Mouse (Mus musculus) megakaryocyte, adult 5-6 weeks (primary cell): Measurements from ENCODE around the gene Sh3bgrl3. TPM values are rescaled to one million over a fixed set of nuclear protein-coding genes. Genes with fewer than 3 reads are reported as not detected.

Experiments used
- ATAC-seq: 2 replicates; pipeline ENCODE4 v1.8.0; 2016; ENCODE audit warnings: mild to moderate bottlenecking, inconsistent platforms; ENCODE audit not compliant: poor library complexity, severe bottlenecking
- total RNA-seq, 2 experiments: library from RNA; stranded (forward) in 1 of 2; stranded (reverse) in 1 of 2; fragments of 153-499, 151-499 nt in 1 of 2; fragments of 221-1000, 200-1000 nt in 1 of 2; gene quantifications; 2 replicates each; pipeline versions ENCODE4 v1.2.3 to v1.2.4; 2015 to 2017

Gene Sh3bgrl3
- total RNA-seq, 2 experiments from 2014 or later: 523 to 1,305 TPM

DNA sequence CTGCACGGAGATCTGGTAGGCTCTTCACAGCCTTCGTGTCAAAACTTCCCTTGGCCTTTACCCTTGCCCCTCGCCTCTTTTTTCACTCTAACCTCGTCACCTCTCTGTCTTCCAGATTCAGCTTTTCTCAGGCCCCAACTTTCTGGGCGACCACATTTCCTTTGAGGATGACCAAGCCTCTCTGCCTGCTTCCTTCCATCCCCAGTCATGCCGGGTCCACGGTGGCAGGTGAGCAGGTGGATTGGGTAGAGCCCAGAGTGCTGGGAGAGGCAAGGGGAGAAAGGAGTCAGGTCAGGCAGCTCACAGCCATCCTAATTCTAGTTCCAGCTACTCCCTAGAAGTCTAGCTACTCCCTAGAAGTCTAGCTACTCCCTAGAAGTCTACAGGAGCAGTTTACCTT lies 46.1 kb downstream of the Sh3bgrl3 start:
- ATAC-seq: no peak

DNA sequence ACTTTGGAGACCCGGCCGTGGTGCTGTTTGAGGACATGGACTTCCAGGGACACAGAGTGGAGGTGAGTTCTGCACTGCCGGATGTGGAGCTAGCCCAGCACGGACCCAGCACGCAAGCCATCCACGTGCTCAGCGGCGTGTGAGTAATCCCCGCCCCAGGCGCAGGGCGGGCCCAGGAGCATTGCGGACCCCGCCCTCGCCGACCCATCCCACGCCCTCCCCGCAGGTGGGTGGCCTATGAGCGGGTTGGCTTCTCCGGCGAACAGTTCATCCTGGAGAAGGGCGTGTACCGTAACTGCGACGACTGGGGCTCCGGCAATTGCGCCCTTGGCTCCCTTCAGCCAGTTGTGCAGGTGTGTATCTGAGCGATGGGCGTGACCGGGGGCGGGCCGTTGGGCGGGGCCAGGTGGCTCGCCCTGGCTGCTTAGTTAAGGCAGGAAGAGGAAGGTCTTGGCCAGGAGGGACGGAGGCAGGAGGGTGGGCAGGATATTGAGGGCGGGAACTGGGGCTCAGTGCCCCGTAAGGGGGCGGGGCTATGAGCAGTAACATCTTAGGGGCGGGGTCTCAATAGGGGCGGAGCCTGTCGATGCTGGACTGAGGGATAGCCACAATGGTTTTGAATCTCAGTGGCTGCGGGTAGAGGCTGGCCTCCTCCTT lies 46.7 kb downstream of the Sh3bgrl3 start:
- peak; percentile 89 for ATAC-seq

DNA sequence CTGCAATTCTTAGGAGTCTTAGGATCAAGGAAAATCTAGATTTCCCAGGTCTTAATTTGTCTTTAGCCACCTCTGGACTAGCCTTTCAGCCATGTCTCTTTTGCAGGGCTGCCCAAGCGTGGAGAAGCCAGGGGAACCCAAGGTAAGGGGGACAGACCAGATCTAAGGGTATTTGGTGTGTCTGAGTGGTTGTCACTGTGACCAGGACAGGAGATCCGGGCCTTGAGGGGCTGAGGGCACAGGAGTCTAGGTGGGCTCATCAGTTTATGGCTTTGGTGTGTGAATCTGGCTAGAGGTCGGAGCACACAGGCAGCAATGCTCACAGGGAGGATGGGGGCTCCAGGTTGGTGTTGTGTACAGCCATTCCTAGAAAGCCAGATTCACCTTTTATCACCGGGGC lies 47.9 kb downstream of the Sh3bgrl3 start:
- no peak for ATAC-seq

DNA sequence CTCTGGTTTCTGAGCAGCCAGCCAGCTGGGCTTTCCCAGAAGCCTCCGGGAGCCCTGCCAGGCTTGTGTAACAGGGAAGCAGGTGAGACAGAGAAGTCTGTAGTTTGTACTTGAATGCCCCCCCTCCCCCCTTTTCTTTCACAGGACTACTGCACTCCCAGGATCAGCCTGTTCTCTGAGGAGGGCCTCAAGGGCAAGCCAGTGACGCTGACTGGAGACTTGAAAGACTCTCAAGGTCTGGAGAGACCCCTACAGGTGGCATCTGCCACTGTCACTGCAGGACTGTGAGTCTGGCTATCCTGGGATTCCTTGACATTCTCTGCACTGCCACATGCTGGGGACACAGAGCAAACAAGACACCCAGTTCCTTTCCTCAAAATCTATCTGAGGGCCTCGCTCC lies 49.9 kb downstream of the Sh3bgrl3 start:
- ATAC-seq: no peak

Other genes starting within 250 kb of the Sh3bgrl3 start
- 109 and 112 TPM in 2 replicates for gene Rps6ka1, start 241.0 kb downstream of the Sh3bgrl3 start, total RNA-seq (2015)
- gene Rps6ka1, start 241.0 kb downstream of the Sh3bgrl3 start, total RNA-seq (2017): 156 and 160 TPM in 2 replicates
- gene Hmgn2, start 160.1 kb downstream of the Sh3bgrl3 start, total RNA-seq (2015): 1,486 and 1,526 TPM in 2 replicates
- gene Hmgn2, start 160.1 kb downstream of the Sh3bgrl3 start, total RNA-seq (2017): 700 and 725 TPM in 2 replicates
- gene Dhdds, start 127.9 kb downstream of the Sh3bgrl3 start, total RNA-seq (2015): 26.6 and 28.9 TPM in 2 replicates
- gene Dhdds, start 127.9 kb downstream of the Sh3bgrl3 start, total RNA-seq (2017): 17.9 and 24.0 TPM in 2 replicates
- gene Lin28a, start 109.9 kb downstream of the Sh3bgrl3 start, total RNA-seq (2015): 4.8 TPM in 2 replicates
- gene Lin28a, start 109.9 kb downstream of the Sh3bgrl3 start, total RNA-seq (2017): 30.8 and 36.5 TPM in 2 replicates
- 0.20 and 0.66 TPM in 2 replicates for gene Zfp683, start 75.0 kb downstream of the Sh3bgrl3 start, total RNA-seq (2015)
- not detected in 2 replicates for gene Zfp683, start 75.0 kb downstream of the Sh3bgrl3 start, total RNA-seq (2017)
- 1.1 and 1.9 TPM in 2 replicates for gene Crybg2, start 68.0 kb downstream of the Sh3bgrl3 start, total RNA-seq (2015)
- 0.04 and 0.15 TPM in 2 replicates for gene Crybg2, start 68.0 kb downstream of the Sh3bgrl3 start, total RNA-seq (2017)
- gene Cd52, start 33.7 kb downstream of the Sh3bgrl3 start, total RNA-seq (2015): 2,426 and 2,524 TPM in 2 replicates
- gene Cd52, start 33.7 kb downstream of the Sh3bgrl3 start, total RNA-seq (2017): 3,236 and 3,524 TPM in 2 replicates
- gene Ubxn11, start 26.2 kb downstream of the Sh3bgrl3 start, total RNA-seq (2015): 0.89 and 1.8 TPM in 2 replicates
- 1.7 and 2.9 TPM in 2 replicates for gene Ubxn11, start 26.2 kb downstream of the Sh3bgrl3 start, total RNA-seq (2017)
- gene Cep85, start 58.3 kb upstream of the Sh3bgrl3 start, total RNA-seq (2015): 11.4 and 20.6 TPM in 2 replicates
- gene Cep85, start 58.3 kb upstream of the Sh3bgrl3 start, total RNA-seq (2017): 17.7 TPM in 2 replicates
- gene Gm7534, start 74.2 kb upstream of the Sh3bgrl3 start, total RNA-seq (2015): 0.07 TPM in 1 of 2 replicates, not detected in the other
- gene Gm7534, start 74.2 kb upstream of the Sh3bgrl3 start, total RNA-seq (2017): not detected in 2 replicates
- gene Catsper4, start 98.6 kb upstream of the Sh3bgrl3 start, total RNA-seq (2015): not detected in 2 replicates
- gene Catsper4, start 98.6 kb upstream of the Sh3bgrl3 start, total RNA-seq (2017): not detected in 2 replicates
- 0.11 TPM in 1 of 2 replicates, not detected in the other for gene Cnksr1, start 109.6 kb upstream of the Sh3bgrl3 start, total RNA-seq (2015)
- not detected in 2 replicates for gene Cnksr1, start 109.6 kb upstream of the Sh3bgrl3 start, total RNA-seq (2017)
- not detected in 2 replicates for gene E130218I03Rik, start 114.9 kb upstream of the Sh3bgrl3 start, total RNA-seq (2015)
- not detected in 2 replicates for gene E130218I03Rik, start 114.9 kb upstream of the Sh3bgrl3 start, total RNA-seq (2017)
- 3.5 and 4.6 TPM in 2 replicates for gene Zfp593, start 116.8 kb upstream of the Sh3bgrl3 start, total RNA-seq (2015)
- 3.8 and 5.9 TPM in 2 replicates for gene Zfp593, start 116.8 kb upstream of the Sh3bgrl3 start, total RNA-seq (2017)
- not detected in 2 replicates for gene Gm30191, start 118.1 kb upstream of the Sh3bgrl3 start, total RNA-seq (2015)
- gene Gm30191, start 118.1 kb upstream of the Sh3bgrl3 start, total RNA-seq (2017): not detected in 2 replicates
- not detected in 2 replicates for gene Grrp1, start 125.3 kb upstream of the Sh3bgrl3 start, total RNA-seq (2015)
- gene Grrp1, start 125.3 kb upstream of the Sh3bgrl3 start, total RNA-seq (2017): not detected in 2 replicates
- 21.2 and 21.5 TPM in 2 replicates for gene Pdik1l, start 159.1 kb upstream of the Sh3bgrl3 start, total RNA-seq (2015)
- 39.0 and 40.7 TPM in 2 replicates for gene Pdik1l, start 159.1 kb upstream of the Sh3bgrl3 start, total RNA-seq (2017)
- not detected in 2 replicates for gene Trim63, start 186.3 kb upstream of the Sh3bgrl3 start, total RNA-seq (2015)
- not detected in 2 replicates for gene Trim63, start 186.3 kb upstream of the Sh3bgrl3 start, total RNA-seq (2017)
- 0.11 and 0.18 TPM in 2 replicates for gene Slc30a2, start 214.4 kb upstream of the Sh3bgrl3 start, total RNA-seq (2015)
- 0.22 TPM in 1 of 2 replicates, not detected in the other for gene Slc30a2, start 214.4 kb upstream of the Sh3bgrl3 start, total RNA-seq (2017)